Mouse (Mus musculus) CH12.LX (cell line): ENCODE data around the gene Rpl36a. TPM values are rescaled to one million over a fixed set of nuclear protein-coding genes. Genes with fewer than 3 reads are reported as not detected.

Source experiments
- DNase-seq: peaks from one replicate; pipeline ENCODE4 v3.0.0-alpha.2; 2013; ENCODE audit errors: extremely low read depth
- H3K27ac ChIP-seq: 2 replicates; pipeline ENCODE4 v1.5.1; 2012; ENCODE audit warnings: low read depth, mild to moderate bottlenecking, control low read depth, moderate library complexity; ENCODE audit not compliant: insufficient read depth
- H3K27me3 ChIP-seq: replicated peaks from 2 replicates; pipeline ENCODE3; 2012; ENCODE audit warnings: inconsistent platforms
- H3K36me3 ChIP-seq, 2 experiments: replicated peaks in 1 of 2; 2 replicates each; pipeline versions ENCODE3 to v1.6.1; 2012; ENCODE audit warnings: inconsistent platforms in 1 of 2, low read length in 1 of 2, mild to moderate bottlenecking in 1 of 2, mixed read lengths in 1 of 2, moderate library complexity in 1 of 2; ENCODE audit not compliant: control insufficient read depth in 1 of 2, insufficient read depth in 1 of 2
- H3K4me1 ChIP-seq, 2 experiments: 2 replicates each; pipeline ENCODE4 v1.6.1; 2012; ENCODE audit warnings: inconsistent platforms in 1 of 2, moderate library complexity in 1 of 2; ENCODE audit not compliant: insufficient read depth in 2 of 2, control insufficient read depth in 1 of 2
- H3K4me2 ChIP-seq: 2 replicates; pipeline ENCODE4 v1.6.1; 2012; ENCODE audit warnings: low read depth, mild to moderate bottlenecking, control low read depth; ENCODE audit not compliant: poor library complexity, insufficient read depth, severe bottlenecking
- H3K4me3 ChIP-seq, 3 experiments: fragments of 150-350 bp in 1 of 3; sonication (generic) in 1 of 3; replicated peaks in 1 of 3; 2 replicates each; pipeline versions ENCODE3 to v1.5.1; 2011 to 2012; ENCODE audit warnings: low read depth in 2 of 3, low read length in 2 of 3, mild to moderate bottlenecking in 2 of 3, moderate library complexity in 2 of 3, control low read depth in 1 of 3, improper control_type of control experiment in 1 of 3, inconsistent platforms in 1 of 3, mixed read lengths in 1 of 3; ENCODE audit not compliant: poor library complexity in 1 of 3
- H3K79me2 ChIP-seq: replicated peaks from 2 replicates; pipeline ENCODE4 v1.6.1; 2012; ENCODE audit warnings: mild to moderate bottlenecking, moderate library complexity; ENCODE audit not compliant: control insufficient read depth, poor library complexity, insufficient read depth, severe bottlenecking; ENCODE audit errors: extremely low read depth
- H3K9ac ChIP-seq: 2 replicates; pipeline ENCODE4 v1.6.1; 2012; ENCODE audit warnings: low read depth, mild to moderate bottlenecking, control low read depth, moderate library complexity; ENCODE audit not compliant: insufficient read depth
- H3K9me3 ChIP-seq: replicated peaks from 2 replicates; pipeline ENCODE3; 2012; ENCODE audit warnings: low read length, inconsistent platforms, mixed read lengths
- CHD1 ChIP-seq: IDR thresholded peaks from 2 replicates; pipeline ENCODE4 v1.6.1; 2012; ENCODE audit warnings: low read depth, low read length, improper control_type of control experiment, inconsistent platforms
- CTCF ChIP-seq, 2 experiments: IDR thresholded peaks in 1 of 2; conservative IDR thresholded peaks in 1 of 2; 2 replicates each; pipeline ENCODE4 v1.5.1; 2011 to 2012; ENCODE audit warnings: low read depth in 2 of 2, low read length in 2 of 2, improper control_type of control experiment in 1 of 2, inconsistent platforms in 1 of 2, mild to moderate bottlenecking in 1 of 2, moderate library complexity in 1 of 2
- ELF1 ChIP-seq: IDR thresholded peaks from 2 replicates; pipeline ENCODE4 v1.6.1; 2014; ENCODE audit warnings: low read depth, mild to moderate bottlenecking, inconsistent platforms, low read length, improper control_type of control experiment
- ETS1 ChIP-seq: conservative IDR thresholded peaks from 2 replicates; pipeline ENCODE4 v1.6.1; 2012; ENCODE audit warnings: low read depth, mild to moderate bottlenecking, inconsistent platforms, low read length, improper control_type of control experiment, moderate library complexity
- GABPA ChIP-seq: IDR thresholded peaks from 2 replicates; pipeline ENCODE4 v1.6.1; 2012; ENCODE audit warnings: low read depth, low read length, improper control_type of control experiment, inconsistent platforms; ENCODE audit not compliant: insufficient replicate concordance
- KAT2A ChIP-seq: IDR thresholded peaks from 2 replicates; pipeline ENCODE4 v1.6.1; 2012; ENCODE audit warnings: low read length, improper control_type of control experiment, inconsistent platforms; ENCODE audit not compliant: insufficient replicate concordance
- MAFK ChIP-seq: IDR thresholded peaks from 2 replicates; pipeline ENCODE4 v1.6.1; 2011; ENCODE audit warnings: low read length, improper control_type of control experiment; ENCODE audit not compliant: insufficient replicate concordance
- MAX ChIP-seq: IDR thresholded peaks from 2 replicates; pipeline ENCODE4 v1.6.1; 2011; ENCODE audit warnings: low read length, improper control_type of control experiment
- MEF2A ChIP-seq: IDR thresholded peaks from 2 replicates; pipeline ENCODE4 v1.6.1; 2014; ENCODE audit warnings: low read depth, mild to moderate bottlenecking, inconsistent platforms, low read length, improper control_type of control experiment, borderline replicate concordance
- MXI1 ChIP-seq: IDR thresholded peaks from 2 replicates; pipeline ENCODE4 v1.6.1; 2011; ENCODE audit warnings: mild to moderate bottlenecking, low read depth, low read length, improper control_type of control experiment
- NRF1 ChIP-seq: IDR thresholded peaks from 2 replicates; pipeline ENCODE4 v1.6.1; 2014; ENCODE audit warnings: low read depth, mild to moderate bottlenecking, inconsistent platforms, low read length, improper control_type of control experiment, moderate library complexity
- PAX5 ChIP-seq: IDR thresholded peaks from 2 replicates; pipeline ENCODE4 v1.6.1; 2012; ENCODE audit warnings: low read length, inconsistent platforms, mixed read lengths
- POLR2A ChIP-seq: IDR thresholded peaks from 2 replicates; pipeline ENCODE4 v1.6.1; 2011; ENCODE audit warnings: low read depth, mild to moderate bottlenecking, improper control_type of control experiment, low read length
- RAD21 ChIP-seq: IDR thresholded peaks from 2 replicates; pipeline ENCODE4 v1.6.1; 2011; ENCODE audit warnings: low read depth, mild to moderate bottlenecking, low read length, improper control_type of control experiment, moderate library complexity
- RCOR1 ChIP-seq: conservative IDR thresholded peaks from 2 replicates; pipeline ENCODE4 v1.6.1; 2012; ENCODE audit warnings: low read depth, mild to moderate bottlenecking, inconsistent platforms, low read length, improper control_type of control experiment
- SIN3A ChIP-seq: IDR thresholded peaks from 2 replicates; pipeline ENCODE4 v1.6.1; 2012; ENCODE audit warnings: low read length, improper control_type of control experiment, inconsistent platforms
- TCF12 ChIP-seq: IDR thresholded peaks from 2 replicates; pipeline ENCODE4 v1.6.1; 2014; ENCODE audit warnings: low read depth, mild to moderate bottlenecking, inconsistent platforms, low read length, improper control_type of control experiment
- UBTF ChIP-seq: IDR thresholded peaks from 2 replicates; pipeline ENCODE4 v1.6.1; 2012; ENCODE audit warnings: low read depth, mild to moderate bottlenecking, inconsistent platforms, low read length, improper control_type of control experiment, moderate library complexity
- USF1 ChIP-seq: IDR thresholded peaks from 2 replicates; pipeline ENCODE4 v1.6.1; 2014; ENCODE audit warnings: low read depth, mild to moderate bottlenecking, inconsistent platforms, low read length, improper control_type of control experiment
- ZC3H11A ChIP-seq: IDR thresholded peaks from 2 replicates; pipeline ENCODE4 v1.6.1; 2012; ENCODE audit warnings: low read depth, mild to moderate bottlenecking, inconsistent platforms, low read length, improper control_type of control experiment
- ZNF384 ChIP-seq: IDR thresholded peaks from 2 replicates; pipeline ENCODE4 v1.6.1; 2012; ENCODE audit warnings: low read depth, low read length, improper control_type of control experiment, inconsistent platforms
- dilution Hi-C: fragments of 300-500 bp; cut with MboI; formaldehyde crosslinking; loops from 2 replicates; pipeline ENCODE4 v1.14.3; 2020; ENCODE audit warnings: low sequenced_read_pairs; ENCODE audit not compliant: extremely low pct_unique_long_range_greater_than_20kb, extremely low pct_ligation_motif_present
- in situ Hi-C: fragments of 300-500 bp; cut with MboI; formaldehyde crosslinking; loops from 3 replicates; pipeline ENCODE4 v1.14.3; 2019; ENCODE audit warnings: low sequenced_read_pairs, low pct_ligation_motif_present, low pct_unique_long_range_greater_than_20kb, mixed read lengths
- polyA plus RNA-seq: library from polyadenylated mRNA; unstranded; fragments of >175 nt; gene quantifications from 2 replicates; pipeline ENCODE4 v1.2.1, GENCODE M21; 2012; ENCODE audit warnings: low read depth; ENCODE audit not compliant: insufficient read length
- total RNA-seq, 2 experiments: library from RNA; depleted of rRNA; stranded (reverse); fragments of 300-350 nt in 1 of 2; fragments of >200 nt in 1 of 2; gene quantifications; 2 replicates each; pipeline ENCODE4 v1.2.3; 2012 to 2014

Rpl36a gene
- total and polyA plus RNA-seq, 3 experiments = 869 to 2,800 (median 2,352) TPM

GRCm38 (mm10) chrX:134582888-134583669 is 2.4 kb upstream of the Rpl36a start, which contains the start of gene Btk (continued):
- TF ChIP-seq CHD1 = peak; percentile 89; the same call in 1 of the 2 replicates
- 0 out of 2 replicates have a peak, but pooled peaks have one; percentile 9 for TF ChIP-seq MEF2A
- no peak for TF ChIP-seq UBTF
- TF ChIP-seq TCF12 = peak; percentile 39; the same call in 1 of the 2 replicates
- peak; percentile 61 for TF ChIP-seq POLR2A
- no peak for TF ChIP-seq CTCF (conservative IDR thresholded peaks at IDR 0.05 in 1 of 2, IDR thresholded peaks at IDR 0.05 in 1 of 2; ENCODE audit: low read depth in 2 of 2, low read length in 2 of 2)
- no peak for TF ChIP-seq PAX5
- peak; percentile 87 for TF ChIP-seq ZNF384

GRCm38 (mm10) chrX:134586447-134586846 is 993 bp downstream of the Rpl36a start:
- Histone ChIP-seq H3K4me2 (peak overlapping the region; percentile 78), H3K4me3 (peak overlapping the region; percentile 72 to 91 (median 80)), H3K4me1 (peaks cover 0 to 7% of the 10 kb centered on the region in 2 experiments; a peak in 1 of 4 replicates), H3K36me3 (peaks cover 13 to 16% of the 10 kb centered on the region in 2 experiments), H3K79me2 (peaks cover 32% of the 10 kb centered on the region), H3K27ac (no peak overlapping the region), H3K9me3 (no peaks in the 10 kb centered on the region), H3K9ac (peak overlapping the region; percentile 90), H3K27me3 (no peaks in the 10 kb centered on the region)
- no peak for DNase-seq
- no peak for TF ChIP-seq MEF2A
- no peak for TF ChIP-seq GABPA
- 0 out of 2 replicates have a peak, but pooled peaks have one; percentile 20 for TF ChIP-seq MAX
- no peak for TF ChIP-seq MXI1
- in situ Hi-C loops = no loop called here
- dilution Hi-C loops = no loop called here

GRCm38 (mm10) chrX:134588261-134588660 is 2.8 kb downstream of the Rpl36a start:
- no peaks in the 10 kb centered on the region for H3K9me3 ChIP-seq
- no peaks in the 10 kb centered on the region for H3K27me3 ChIP-seq
- H3K79me2 ChIP-seq = peaks cover 18% of the 10 kb centered on the region
- no peak overlapping the region for H3K4me3 ChIP-seq
- no peak overlapping the region for H3K27ac ChIP-seq
- peak overlapping the region; percentile 29; the same call in 1 of the 2 replicates for H3K4me2 ChIP-seq
- DNase-seq = no peak
- H3K4me1 ChIP-seq = peaks cover 0 to 7% of the 10 kb centered on the region in 2 experiments; a peak in 1 of 4 replicates
- H3K9ac ChIP-seq = peak overlapping the region; percentile 90; the same call in 1 of the 2 replicates
- in situ Hi-C loops (no loop called here), dilution Hi-C loops (no loop called here)
- TF ChIP-seq CHD1 (no peak), RAD21 (no peak), UBTF (no peak), MXI1 (no peak), USF1 (no peak), TCF12 (no peak), NRF1 (no peak), SIN3A (no peak), MEF2A (no peak), ELF1 (no peak), MAFK (no peak), ZC3H11A (no peak), CTCF (conservative IDR thresholded peaks at IDR 0.05 in 1 of 2, IDR thresholded peaks at IDR 0.05 in 1 of 2; ENCODE audit: low read depth in 2 of 2, low read length in 2 of 2) (no peak), ETS1 (no peak), GABPA (no peak), PAX5 (no peak), RCOR1 (no peak), KAT2A (no peak)
- H3K36me3 ChIP-seq = peaks cover 13 to 16% of the 10 kb centered on the region in 2 experiments
